Mouse (Mus musculus): ENCODE data around the gene Sema4a. TPM values are rescaled to one million over a fixed set of nuclear protein-coding genes. Genes with fewer than 3 reads are reported as not detected.
A peak's percentile ranks its signal among the peaks of the same experiment; 100 is the strongest.

The Sema4a gene
- 68.9 and 71.6 TPM in 2 replicates for polyA plus RNA-seq (2012; rRNA removed)

DNA sequence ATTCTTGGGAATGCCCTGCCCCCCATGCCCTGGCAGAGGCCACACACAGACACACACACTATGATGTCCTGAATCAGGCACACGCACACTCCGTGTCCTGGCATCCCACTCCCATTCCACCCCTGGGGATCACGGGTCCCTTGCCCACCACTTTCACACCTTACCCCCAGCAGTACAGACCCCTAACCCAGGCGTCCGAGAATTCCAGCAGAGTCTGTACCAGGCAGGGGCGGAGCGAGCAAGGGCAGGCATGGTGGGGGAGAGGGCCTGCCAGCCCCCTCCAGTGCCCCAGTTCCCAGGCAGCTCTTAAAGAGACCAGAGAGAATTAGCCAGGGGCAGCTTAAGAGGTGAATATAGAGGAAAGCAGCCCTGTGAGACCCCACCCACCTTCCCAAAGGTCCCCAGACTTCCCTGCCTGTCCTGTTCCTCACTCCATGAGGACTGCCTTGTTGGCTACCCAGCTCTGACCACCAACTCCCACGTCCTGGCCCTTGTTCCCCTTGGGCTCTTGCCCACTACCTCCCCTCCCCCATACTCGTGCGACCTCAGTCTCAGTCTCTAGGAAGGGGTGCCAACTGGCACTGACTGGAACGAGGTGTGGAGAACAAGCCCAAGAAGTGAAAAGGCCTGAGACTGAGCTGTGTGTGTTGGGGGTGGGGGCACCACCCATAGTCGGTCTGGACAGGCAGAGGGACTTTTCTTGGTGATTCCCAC, at the start of gene Sema4a:
Sema4a (minus strand) TSS at position 200 of the 714 bp plus-strand sequence.
- Histone ChIP-seq H3K4me3 (ENCODE audit: insufficient read depth, low read length) (peak within 1 kb of the TSS; percentile 27), H3K27ac (ENCODE audit: insufficient read depth, low read length) (peak within 1 kb of the TSS; percentile 28)
- TF ChIP-seq POLR2A (IDR thresholded peaks at IDR 0.05; ENCODE audit: extremely low read depth, insufficient read depth, low read length), result no peak
- TF ChIP-seq CTCF (IDR thresholded peaks at IDR 0.05; ENCODE audit: extremely low read depth, insufficient read depth, low read length), result no peak

DNA sequence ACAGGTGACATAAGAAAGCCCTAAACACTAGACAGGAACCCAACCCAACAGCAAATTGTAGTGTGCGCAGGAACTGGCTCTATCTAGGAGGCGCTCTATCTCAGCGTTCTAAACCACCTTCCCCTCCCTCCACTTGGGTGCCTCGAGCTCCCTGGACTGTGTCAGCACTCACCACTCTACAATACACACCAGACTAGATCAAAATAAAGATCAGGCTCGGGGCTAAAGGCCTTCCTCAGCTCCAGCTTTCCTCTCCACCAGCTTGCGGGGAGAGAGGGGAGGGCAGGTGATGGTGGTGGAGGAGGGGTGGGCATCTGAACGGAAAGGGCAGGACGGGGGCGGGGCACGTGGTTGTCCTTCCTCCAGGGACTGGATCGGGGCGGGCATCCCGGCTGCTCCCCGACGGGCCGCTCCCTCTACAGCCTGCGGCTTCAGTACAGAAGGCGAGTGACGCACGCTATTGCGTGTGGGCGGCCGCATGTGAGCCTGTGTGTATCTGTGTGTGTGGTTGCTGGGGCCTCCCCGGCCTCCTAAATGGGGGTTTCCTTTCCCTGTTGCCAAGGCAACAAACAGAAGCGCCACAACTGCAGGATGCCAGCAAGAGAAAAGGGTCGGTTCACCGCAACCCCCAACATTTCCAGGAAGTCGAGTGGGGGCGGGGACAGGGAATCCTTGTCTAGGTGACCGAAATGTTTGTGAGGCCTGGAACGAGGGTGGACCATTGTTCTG, 48.9 kb upstream of the Sema4a start, which contains the start of gene Lmna:
Lmna (minus strand) TSS at position 265 of the 729 bp plus-strand sequence.
- Histone ChIP-seq H3K4me3 (ENCODE audit: insufficient read depth, low read length) (peak within 1 kb of the TSS; percentile 40), H3K27ac (ENCODE audit: insufficient read depth, low read length) (no peak within 1 kb of the TSS; the same call in 1 of the 2 replicates), H3K4me1 (ENCODE audit: control insufficient read depth, insufficient read depth, low read length) (no peaks in the 10 kb centered on the region)
- peak; percentile 8; the same call in 1 of the 2 replicates for TF ChIP-seq CTCF (IDR thresholded peaks at IDR 0.05; ENCODE audit: extremely low read depth, insufficient read depth, low read length)
- TF ChIP-seq POLR2A (IDR thresholded peaks at IDR 0.05; ENCODE audit: extremely low read depth, insufficient read depth, low read length), result no peak

More for the DNA sequence above, at the start of gene Sema4a:
- peaks cover 5% of the 10 kb centered on the region; the same call in 1 of the 2 replicates for H3K4me1 ChIP-seq (ENCODE audit: control insufficient read depth, insufficient read depth, low read length)

GRCm38 (mm10) chr3:88509250-88509649, 48.3 kb upstream of the Sema4a start:
- TF ChIP-seq CTCF (IDR thresholded peaks at IDR 0.05; ENCODE audit: extremely low read depth, insufficient read depth, low read length) (no peak), POLR2A (IDR thresholded peaks at IDR 0.05; ENCODE audit: extremely low read depth, insufficient read depth, low read length) (no peak)
- Histone ChIP-seq H3K27ac (ENCODE audit: insufficient read depth, low read length) (no peak overlapping the region; the same call in 1 of the 2 replicates), H3K4me3 (ENCODE audit: insufficient read depth, low read length) (peak overlapping the region; percentile 40; the same call in 1 of the 2 replicates), H3K4me1 (ENCODE audit: control insufficient read depth, insufficient read depth, low read length) (no peaks in the 10 kb centered on the region)

DNA sequence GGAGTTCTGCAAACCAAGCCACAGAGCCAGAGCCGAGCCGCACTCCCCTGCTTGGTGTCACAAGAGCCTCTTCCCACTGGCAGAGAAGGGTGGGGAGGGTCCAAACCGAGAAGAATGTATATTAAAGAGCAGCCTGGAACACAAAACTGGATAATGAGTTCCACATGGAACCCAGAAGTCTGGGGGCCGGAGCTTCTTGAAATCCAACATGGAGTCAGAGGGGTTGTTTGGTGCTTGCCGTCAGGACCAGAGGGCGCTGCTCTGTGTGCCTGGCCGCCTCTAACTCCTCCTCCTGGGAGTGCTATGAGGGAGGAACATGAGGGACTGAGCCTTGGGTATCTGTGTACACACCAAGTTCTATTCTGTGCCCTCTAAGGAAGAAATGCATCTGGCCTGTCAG, 44.8 kb upstream of the Sema4a start:
- TF ChIP-seq CTCF (IDR thresholded peaks at IDR 0.05; ENCODE audit: extremely low read depth, insufficient read depth, low read length) (no peak), POLR2A (IDR thresholded peaks at IDR 0.05; ENCODE audit: extremely low read depth, insufficient read depth, low read length) (no peak)

DNA sequence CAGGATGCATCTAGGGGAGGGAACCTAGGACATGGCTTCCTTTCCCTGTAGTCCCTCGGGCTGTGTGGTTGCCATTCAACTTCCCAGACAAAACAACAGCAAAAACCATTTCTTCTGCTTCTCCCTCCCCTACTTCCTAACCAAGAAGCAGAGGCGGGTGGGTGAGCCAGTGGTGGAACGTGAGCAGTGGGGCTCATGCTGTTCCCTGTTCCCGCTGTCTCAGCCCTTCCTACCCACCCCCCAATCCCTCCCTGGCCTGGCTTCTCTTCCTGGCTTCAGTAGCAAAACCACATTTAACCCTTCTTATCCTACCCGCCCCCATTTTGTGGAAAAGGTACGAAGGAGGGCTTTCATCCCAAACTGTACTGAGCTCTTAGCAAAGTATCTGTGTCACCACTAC, 44.1 kb upstream of the Sema4a start:
- Histone ChIP-seq H3K4me1 (ENCODE audit: control insufficient read depth, insufficient read depth, low read length) (peaks cover 2% of the 10 kb centered on the region; the same call in 1 of the 2 replicates), H3K27ac (ENCODE audit: insufficient read depth, low read length) (no peak overlapping the region), H3K4me3 (ENCODE audit: insufficient read depth, low read length) (no peak overlapping the region)
- no peak for TF ChIP-seq POLR2A (IDR thresholded peaks at IDR 0.05; ENCODE audit: extremely low read depth, insufficient read depth, low read length)
- no peak for TF ChIP-seq CTCF (IDR thresholded peaks at IDR 0.05; ENCODE audit: extremely low read depth, insufficient read depth, low read length)

More for the DNA sequence above, 44.8 kb upstream of the Sema4a start:
- Histone ChIP-seq H3K27ac (ENCODE audit: insufficient read depth, low read length) (no peak overlapping the region), H3K4me3 (ENCODE audit: insufficient read depth, low read length) (no peak overlapping the region), H3K4me1 (ENCODE audit: control insufficient read depth, insufficient read depth, low read length) (peaks cover 2% of the 10 kb centered on the region; the same call in 1 of the 2 replicates)

GRCm38 (mm10) chr3:88503881-88504746, 43.1 kb upstream of the Sema4a start:
- Histone ChIP-seq H3K4me3 (ENCODE audit: insufficient read depth, low read length) (no peak overlapping the region), H3K27ac (ENCODE audit: insufficient read depth, low read length) (no peak overlapping the region), H3K4me1 (ENCODE audit: control insufficient read depth, insufficient read depth, low read length) (peaks cover 2% of the 10 kb centered on the region; the same call in 1 of the 2 replicates)
- no peak for TF ChIP-seq POLR2A (IDR thresholded peaks at IDR 0.05; ENCODE audit: extremely low read depth, insufficient read depth, low read length)

GRCm38 (mm10) chr3:88503505-88503863, 42.5 kb upstream of the Sema4a start:
- H3K4me3 ChIP-seq (ENCODE audit: insufficient read depth, low read length), result peak overlapping the region; percentile 89
- TF ChIP-seq POLR2A (IDR thresholded peaks at IDR 0.05; ENCODE audit: extremely low read depth, insufficient read depth, low read length) (no peak), CTCF (IDR thresholded peaks at IDR 0.05; ENCODE audit: extremely low read depth, insufficient read depth, low read length) (no peak)
- H3K27ac ChIP-seq (ENCODE audit: insufficient read depth, low read length), result no peak overlapping the region
- peaks cover 2% of the 10 kb centered on the region; the same call in 1 of the 2 replicates for H3K4me1 ChIP-seq (ENCODE audit: control insufficient read depth, insufficient read depth, low read length)

DNA sequence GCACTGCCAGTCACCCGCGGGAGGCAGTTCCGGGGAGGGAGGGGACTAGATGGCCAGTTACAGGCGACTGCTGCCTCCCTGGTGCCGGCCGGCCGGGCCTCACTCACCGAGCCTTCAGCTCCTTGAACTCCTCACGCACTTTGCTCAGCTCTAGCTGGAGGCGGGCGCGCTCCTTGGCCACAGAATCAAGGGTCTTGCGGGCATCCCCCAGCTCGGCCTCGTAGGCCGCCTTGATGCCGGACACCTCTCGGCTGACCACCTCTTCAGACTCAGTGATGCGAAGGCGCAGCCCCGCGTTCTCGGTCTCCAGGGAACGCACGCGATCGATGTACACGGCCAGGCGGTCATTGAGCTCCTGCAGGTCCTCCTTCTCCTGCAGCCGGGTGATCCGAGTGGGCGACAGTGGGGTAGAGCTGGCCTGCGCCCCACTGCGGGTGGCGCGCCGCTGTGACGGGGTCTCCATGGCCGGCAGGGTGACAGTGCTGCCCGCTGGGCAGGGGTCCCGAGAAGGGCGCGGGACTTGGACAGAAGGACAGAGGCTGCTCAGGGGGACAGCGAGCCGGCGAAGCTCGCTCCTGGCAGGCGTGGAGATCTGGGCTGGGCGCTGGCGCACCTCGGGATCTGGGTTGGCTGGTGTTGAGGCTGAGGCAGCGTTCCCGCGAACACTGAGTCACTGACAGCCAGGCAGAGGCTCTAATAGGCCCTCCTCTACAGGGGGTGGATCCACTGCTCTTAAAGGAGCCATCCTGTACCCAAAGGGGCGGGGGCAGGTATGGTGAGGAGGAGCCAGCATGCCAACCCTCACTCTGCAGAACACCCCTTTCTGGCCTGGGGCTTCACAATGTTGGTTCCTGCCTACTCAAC, 41.9 kb upstream of the Sema4a start:
- Histone ChIP-seq H3K4me3 (ENCODE audit: insufficient read depth, low read length) (peak overlapping the region; percentile 89), H3K27ac (ENCODE audit: insufficient read depth, low read length) (peak overlapping the region; percentile 79), H3K4me1 (ENCODE audit: control insufficient read depth, insufficient read depth, low read length) (peaks cover 2% of the 10 kb centered on the region)
- TF ChIP-seq CTCF (IDR thresholded peaks at IDR 0.05; ENCODE audit: extremely low read depth, insufficient read depth, low read length) (no peak), POLR2A (IDR thresholded peaks at IDR 0.05; ENCODE audit: extremely low read depth, insufficient read depth, low read length) (peak; percentile 100)
